Mouse (Mus musculus) limb, embryonic 10.5 days (tissue): Measurements from ENCODE around the gene Parg. TPM values are rescaled to one million over a fixed set of nuclear protein-coding genes. Genes with fewer than 3 reads are reported as not detected.

ENCODE experiments used
- DNase-seq: peaks from one replicate; pipeline ENCODE4 v3.0.0-alpha.2; 2017; ENCODE audit warnings: low spot score
- H3K27ac ChIP-seq: fragments of 300-500 bp; sonication (generic); 2 replicates; pipeline ENCODE4 v1.5.1; 2016; ENCODE audit warnings: mild to moderate bottlenecking
- H3K27me3 ChIP-seq: fragments of 300-500 bp; sonication (generic); 2 replicates; pipeline ENCODE4 v1.6.1; 2016; ENCODE audit warnings: low read depth, mild to moderate bottlenecking; ENCODE audit not compliant: poor library complexity, severe bottlenecking
- H3K36me3 ChIP-seq: fragments of 300-500 bp; sonication (generic); 2 replicates; pipeline ENCODE4 v1.6.1; 2016; ENCODE audit warnings: mild to moderate bottlenecking, moderate library complexity
- H3K4me1 ChIP-seq: fragments of 300-500 bp; sonication (generic); 2 replicates; pipeline ENCODE4 v1.6.1; 2016
- H3K4me3 ChIP-seq: fragments of 300-500 bp; sonication (generic); 2 replicates; pipeline ENCODE4 v1.5.1; 2016; ENCODE audit warnings: mild to moderate bottlenecking, moderate library complexity
- H3K9me3 ChIP-seq: fragments of 300-500 bp; sonication (generic); replicated peaks from 2 replicates; pipeline ENCODE4 v1.6.1; 2016; ENCODE audit warnings: mild to moderate bottlenecking
- WGBS: fragments of 180-500 bp; shearing (Covaris S2); methylation state at CpG from one replicate; pipeline ENCODE4 v1.1.7; 2016; 5-methylcytosine and 5-hydroxymethylcytosine counted together
- polyA plus RNA-seq: library from polyadenylated mRNA; unstranded; fragments of >200 nt; fragmentation: Nextera tagmentation; extraction: Ambion mirVana; gene quantifications from 2 replicates; pipeline ENCODE4 v1.2.1, GENCODE M21; 2016

Gene Parg
- 52.4 and 56.0 TPM in 2 replicates for polyA plus RNA-seq

GRCm38 (mm10) chr14:32201791-32202451 lies at the start of gene Parg, which contains the start of gene Timm23:
TSS of gene Parg (plus strand) at chr14:32201949.
TSS of gene Timm23 (minus strand) at chr14:32201898.
- Histone ChIP-seq H3K4me3 (peak within 1 kb of the TSS; percentile 91), H3K27ac (peak within 1 kb of the TSS; percentile 89), H3K27me3 (no peaks in the 10 kb centered on the region), H3K36me3 (peaks cover 36% of the 10 kb centered on the region), H3K4me1 (peaks cover 22% of the 10 kb centered on the region), H3K9me3 (no peaks in the 10 kb centered on the region)
- peak; percentile 96 for DNase-seq
- WGBS: under 1% methylated on average over 77 of the region's 77 CpGs

- 93% methylated on average over 18 of the region's 18 CpGs for WGBS
- no peak overlapping the region for H3K4me3 ChIP-seq
- no peak for DNase-seq
- H3K27ac ChIP-seq: no peak overlapping the region
- H3K9me3 ChIP-seq: no peaks in the 10 kb centered on the region
- H3K4me1 ChIP-seq: no peaks in the 10 kb centered on the region
- H3K27me3 ChIP-seq: no peaks in the 10 kb centered on the region
- no peaks in the 10 kb centered on the region for H3K36me3 ChIP-seq
Measured at GRCm38 (mm10) chr14:32152243-32152965, 49.3 kb upstream of the Parg start.

GRCm38 (mm10) chr14:32153156-32153555 lies 48.6 kb upstream of the Parg start:
- Histone ChIP-seq H3K4me3 (no peak overlapping the region), H3K27ac (no peak overlapping the region), H3K9me3 (no peaks in the 10 kb centered on the region), H3K27me3 (no peaks in the 10 kb centered on the region), H3K36me3 (no peaks in the 10 kb centered on the region), H3K4me1 (no peaks in the 10 kb centered on the region)
- 95% methylated on average over 2 of the region's 2 CpGs for WGBS
- no peak for DNase-seq

- no peak overlapping the region for H3K27ac ChIP-seq
- H3K9me3 ChIP-seq: no peaks in the 10 kb centered on the region
- peaks cover 5% of the 10 kb centered on the region for H3K4me1 ChIP-seq
- DNase-seq: no peak
- 92% methylated on average over 6 of the region's 6 CpGs for WGBS
- no peak overlapping the region for H3K4me3 ChIP-seq
- H3K27me3 ChIP-seq: no peaks in the 10 kb centered on the region
- no peaks in the 10 kb centered on the region for H3K36me3 ChIP-seq
Measured at GRCm38 (mm10) chr14:32154758-32155157, 47.0 kb upstream of the Parg start.

GRCm38 (mm10) chr14:32159150-32159670 lies 42.5 kb upstream of the Parg start:
- H3K27ac ChIP-seq: peak overlapping the region; percentile 89
- DNase-seq: peak; percentile 37

GRCm38 (mm10) chr14:32159690-32160246 lies 42.0 kb upstream of the Parg start, which contains the start of gene Ncoa4:
TSS of gene Ncoa4 (plus strand) at chr14:32159865.
- no peaks in the 10 kb centered on the region for H3K9me3 ChIP-seq
- WGBS: under 1% methylated on average over 39 of the region's 40 CpGs
- DNase-seq: peak; percentile 97

More at GRCm38 (mm10) chr14:32159150-32159670, 42.5 kb upstream of the Parg start:
- Histone ChIP-seq H3K4me1 (peaks cover 16% of the 10 kb centered on the region), H3K4me3 (peak overlapping the region; percentile 81), H3K9me3 (no peaks in the 10 kb centered on the region), H3K27me3 (no peaks in the 10 kb centered on the region), H3K36me3 (0 out of 2 replicates have a peak, but pooled peaks cover 3% of the 10 kb centered on the region)
- 38% methylated on average over 4 of the region's 4 CpGs for WGBS

GRCm38 (mm10) chr14:32160563-32160962 lies 41.2 kb upstream of the Parg start:
- 43% methylated on average over 7 of the region's 7 CpGs for WGBS
- Histone ChIP-seq H3K36me3 (0 out of 2 replicates have a peak, but pooled peaks cover 3% of the 10 kb centered on the region), H3K27ac (peak overlapping the region; percentile 89), H3K27me3 (no peaks in the 10 kb centered on the region), H3K4me3 (peak overlapping the region; percentile 81), H3K4me1 (peaks cover 26% of the 10 kb centered on the region), H3K9me3 (no peaks in the 10 kb centered on the region)
- no peak for DNase-seq

More at GRCm38 (mm10) chr14:32159690-32160246, 42.0 kb upstream of the Parg start, which contains the start of gene Ncoa4:
- H3K36me3 ChIP-seq: 0 out of 2 replicates have a peak, but pooled peaks cover 3% of the 10 kb centered on the region
- H3K4me3 ChIP-seq: peak within 1 kb of the TSS; percentile 81
- H3K27ac ChIP-seq: peak within 1 kb of the TSS; percentile 89
- H3K4me1 ChIP-seq: peaks cover 18% of the 10 kb centered on the region
- H3K27me3 ChIP-seq: no peaks in the 10 kb centered on the region

- whole genome bisulfite sequencing: 91% methylated on average over 12 of the region's 12 CpGs
- Histone ChIP-seq H3K9me3 (no peaks in the 10 kb centered on the region), H3K4me1 (peaks cover 28% of the 10 kb centered on the region), H3K27me3 (no peaks in the 10 kb centered on the region), H3K36me3 (0 out of 2 replicates have a peak, but pooled peaks cover 3% of the 10 kb centered on the region), H3K4me3 (peak overlapping the region; percentile 81; the same call in 1 of the 2 replicates), H3K27ac (no peak overlapping the region)
- no peak for DNase-seq
Measured at GRCm38 (mm10) chr14:32161090-32161885, 40.5 kb upstream of the Parg start.

GRCm38 (mm10) chr14:32162231-32162630 lies 39.5 kb upstream of the Parg start:
- 89% methylated on average over 5 of the region's 5 CpGs for WGBS
- H3K36me3 ChIP-seq: 0 out of 2 replicates have a peak, but pooled peaks cover 3% of the 10 kb centered on the region
- H3K9me3 ChIP-seq: no peaks in the 10 kb centered on the region
- H3K4me3 ChIP-seq: no peak overlapping the region
- no peaks in the 10 kb centered on the region for H3K27me3 ChIP-seq
- no peak for DNase-seq
- H3K4me1 ChIP-seq: peaks cover 28% of the 10 kb centered on the region
- H3K27ac ChIP-seq: no peak overlapping the region

- 92% methylated on average over 11 of the region's 11 CpGs for WGBS
- Histone ChIP-seq H3K27ac (no peak overlapping the region), H3K4me3 (no peak overlapping the region), H3K4me1 (peaks cover 28% of the 10 kb centered on the region), H3K36me3 (0 out of 2 replicates have a peak, but pooled peaks cover 3% of the 10 kb centered on the region), H3K9me3 (no peaks in the 10 kb centered on the region), H3K27me3 (no peaks in the 10 kb centered on the region)
- DNase-seq: no peak
Measured at GRCm38 (mm10) chr14:32163203-32163888, 38.4 kb upstream of the Parg start.

- WGBS: 44% methylated on average over 8 of the region's 8 CpGs
- DNase-seq: no peak
- no peak overlapping the region for H3K4me3 ChIP-seq
Measured at GRCm38 (mm10) chr14:32164173-32165051, 37.3 kb upstream of the Parg start.

More at GRCm38 (mm10) chr14:32164173-32165051, 37.3 kb upstream of the Parg start:
- Histone ChIP-seq H3K4me1 (peaks cover 24% of the 10 kb centered on the region), H3K27ac (no peak overlapping the region), H3K27me3 (no peaks in the 10 kb centered on the region), H3K36me3 (0 out of 2 replicates have a peak, but pooled peaks cover 3% of the 10 kb centered on the region), H3K9me3 (no peaks in the 10 kb centered on the region)
